Mouse (Mus musculus) spleen, adult 2 months (tissue): ENCODE data around the gene Nsd1. TPM values are rescaled to one million over a fixed set of nuclear protein-coding genes. Genes with fewer than 3 reads are reported as not detected.

Experiments used
- DNase-seq, 2 experiments: peaks; one replicate each; pipeline versions ENCODE4 v3.0.0 to v3.0.0-alpha.2; 2012 to 2021; ENCODE audit warnings: low spot score in 2 of 2, low read depth in 1 of 2
- H3K27ac ChIP-seq: fragments of 200-500 bp; 2 replicates; pipeline ENCODE4 v1.5.1; 2012; ENCODE audit warnings: low read length, inconsistent platforms; ENCODE audit not compliant: insufficient read depth
- H3K27me3 ChIP-seq: fragments of 200-500 bp; 2 replicates; pipeline ENCODE4 v1.6.1; 2012; ENCODE audit warnings: mild to moderate bottlenecking, moderate library complexity, low read length, inconsistent platforms; ENCODE audit not compliant: control insufficient read depth, insufficient read depth
- H3K36me3 ChIP-seq: fragments of 200-500 bp; 2 replicates; pipeline ENCODE4 v1.6.1; 2012; ENCODE audit warnings: mild to moderate bottlenecking, low read length, inconsistent platforms; ENCODE audit not compliant: control insufficient read depth, insufficient read depth
- H3K4me1 ChIP-seq: fragments of 200-500 bp; 2 replicates; pipeline ENCODE4 v1.6.1; 2011; ENCODE audit warnings: inconsistent platforms; ENCODE audit not compliant: control insufficient read depth, insufficient read depth, insufficient read length
- H3K4me3 ChIP-seq: fragments of 200-500 bp; 2 replicates; pipeline ENCODE4 v1.5.1; 2011; ENCODE audit warnings: mild to moderate bottlenecking, inconsistent platforms; ENCODE audit not compliant: insufficient read depth, insufficient read length; ENCODE audit errors: extremely low read depth
- CTCF ChIP-seq: fragments of 200-500 bp; IDR thresholded peaks from 2 replicates; pipeline ENCODE4 v1.5.1; 2011; ENCODE audit warnings: mild to moderate bottlenecking, inconsistent platforms; ENCODE audit not compliant: insufficient read depth, insufficient read length, insufficient replicate concordance; ENCODE audit errors: extremely low read depth
- POLR2A ChIP-seq: fragments of 200-500 bp; IDR thresholded peaks from 2 replicates; pipeline ENCODE4 v1.6.1; 2011; ENCODE audit warnings: low read depth, low read length, inconsistent platforms
- WGBS: fragments of 180-500 bp; shearing (Covaris S2); methylation state at CpG from one replicate; pipeline ENCODE4 v1.1.7; 2018; 5-methylcytosine and 5-hydroxymethylcytosine counted together
- polyA plus RNA-seq: library from polyadenylated mRNA; depleted of rRNA; stranded (reverse); fragments of >200 nt; gene quantifications from 2 replicates; pipeline ENCODE4 v1.2.3, GENCODE M21; 2012; rRNA removed

The Nsd1 gene
- polyA plus RNA-seq, 1 experiment, result 17.8 TPM

- H3K4me3 ChIP-seq, result peak overlapping the region; percentile 89
Measured at GRCm38 (mm10) chr13:55361974-55362452, 152.4 kb downstream of the Nsd1 start.

GRCm38 (mm10) chr13:55362453-55363060 lies 153.0 kb downstream of the Nsd1 start, which contains the start of gene Lman2:
Lman2 (minus strand) TSS chr13:55362783.
- under 1% methylated on average over 35 of the region's 35 CpGs for WGBS
- no peaks in the 10 kb centered on the region; the same call in 1 of the 2 replicates for H3K4me1 ChIP-seq
- H3K27ac ChIP-seq, result peak within 1 kb of the TSS; percentile 93
- peaks cover 11% of the 10 kb centered on the region for H3K36me3 ChIP-seq
- H3K27me3 ChIP-seq, result no peaks in the 10 kb centered on the region
- H3K4me3 ChIP-seq, result peak within 1 kb of the TSS; percentile 89
- TF ChIP-seq POLR2A (peak; percentile 64), CTCF (no peak)
- peak; percentile 92 to 94 for DNase-seq

More at GRCm38 (mm10) chr13:55361974-55362452, 152.4 kb downstream of the Nsd1 start:
- H3K27me3 ChIP-seq, result no peaks in the 10 kb centered on the region
- no peaks in the 10 kb centered on the region; the same call in 1 of the 2 replicates for H3K4me1 ChIP-seq
- WGBS, result 1% methylated on average over 32 of the region's 32 CpGs
- H3K36me3 ChIP-seq, result peaks cover 11% of the 10 kb centered on the region
- DNase-seq, result no peak
- TF ChIP-seq POLR2A (no peak), CTCF (no peak)
- H3K27ac ChIP-seq, result peak overlapping the region; percentile 93

Other genes with a start within 250 kb of the Nsd1 start
- gene Hk3, start 188.4 kb upstream of the Nsd1 start, polyA plus RNA-seq, result 14.1 and 18.1 TPM in 2 replicates
- 4.9 and 5.1 TPM in 2 replicates for gene Uimc1, start 109.5 kb upstream of the Nsd1 start, polyA plus RNA-seq
- gene Zfp346, start 104.5 kb upstream of the Nsd1 start, polyA plus RNA-seq, result 13.9 and 14.5 TPM in 2 replicates
- gene Gm17617, start 76.2 kb upstream of the Nsd1 start, polyA plus RNA-seq, result not detected in 2 replicates
- gene Fgfr4, start 57.1 kb upstream of the Nsd1 start, polyA plus RNA-seq, result 8.4 and 12.0 TPM in 2 replicates
- 195 and 230 TPM in 2 replicates for gene Prelid1, start 110.7 kb downstream of the Nsd1 start, polyA plus RNA-seq
- gene Rab24, start 112.2 kb downstream of the Nsd1 start, polyA plus RNA-seq, result 54.7 and 75.2 TPM in 2 replicates
- 14.3 and 18.5 TPM in 2 replicates for gene Mxd3, start 120.0 kb downstream of the Nsd1 start, polyA plus RNA-seq
- gene Lman2, start 153.0 kb downstream of the Nsd1 start, polyA plus RNA-seq, result 63.9 and 70.1 TPM in 2 replicates
- gene Rgs14, start 159.9 kb downstream of the Nsd1 start, polyA plus RNA-seq, result 54.7 and 68.4 TPM in 2 replicates
- 0.87 and 2.2 TPM in 2 replicates for gene Slc34a1, start 188.4 kb downstream of the Nsd1 start, polyA plus RNA-seq
- not detected in 2 replicates for gene Pfn3, start 205.4 kb downstream of the Nsd1 start, polyA plus RNA-seq
- gene F12, start 217.0 kb downstream of the Nsd1 start, polyA plus RNA-seq, result 0.64 and 1.6 TPM in 2 replicates
- 189 and 229 TPM in 2 replicates for gene Grk6, start 235.3 kb downstream of the Nsd1 start, polyA plus RNA-seq